Mouse (Mus musculus) olfactory bulb, adult 2 months (tissue): ENCODE measurements around the gene Znhit3.

Experiments
- CTCF ChIP-seq: fragments of 200-500 bp; IDR thresholded peaks from 2 replicates; pipeline ENCODE4 v1.5.1; 2012; ENCODE audit warnings: low read depth, mild to moderate bottlenecking, low read length, moderate library complexity; ENCODE audit not compliant: insufficient read depth
- POLR2A ChIP-seq: fragments of 200-500 bp; IDR thresholded peaks from 2 replicates; pipeline ENCODE4 v1.6.1; 2012; ENCODE audit warnings: mild to moderate bottlenecking, low read depth, low read length, moderate library complexity; ENCODE audit not compliant: insufficient read depth

DNA sequence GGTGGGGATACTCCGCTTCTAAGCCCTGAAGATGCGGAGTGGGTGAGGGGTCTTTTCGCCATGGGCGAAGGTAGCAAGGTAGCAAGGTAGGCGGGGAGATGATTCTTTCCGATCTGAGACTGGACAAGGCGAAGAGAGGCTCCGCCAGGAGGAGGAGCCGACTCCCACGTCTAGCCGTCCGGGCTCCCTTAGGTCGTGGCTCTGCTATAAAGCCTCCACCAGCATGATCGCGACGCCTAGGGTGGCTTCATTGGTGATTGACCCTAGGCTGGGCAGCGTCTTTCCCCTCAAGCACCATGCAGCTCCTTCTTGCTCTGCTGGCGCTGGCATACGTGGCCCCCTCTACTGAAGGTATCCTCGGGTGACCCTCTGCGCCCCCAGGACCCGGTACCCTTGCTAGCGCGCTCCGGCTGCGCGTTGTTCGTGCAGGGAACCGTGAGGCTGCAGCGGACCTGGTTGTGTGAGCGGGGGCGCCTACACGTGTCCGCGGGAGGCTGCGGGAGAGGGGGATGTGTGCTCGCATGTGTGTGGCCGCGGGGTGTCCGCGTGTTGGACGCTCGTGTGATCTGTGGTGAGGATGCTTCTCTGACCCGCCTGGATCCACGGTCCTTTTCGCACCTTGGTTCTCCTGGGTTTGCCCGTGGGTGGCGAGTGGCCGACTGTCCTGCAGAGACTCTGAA lies 41.6 kb upstream of the Znhit3 start, which contains the start of gene Car4:
- TF ChIP-seq CTCF = no peak
- no peak for TF ChIP-seq POLR2A
